Mouse (Mus musculus): ENCODE measurements around the gene Sh3bp2.

GRCm38 (mm10) chr5:34608226-34608625 is 82.6 kb downstream of the Sh3bp2 start:
- TF ChIP-seq CTCF (conservative IDR thresholded peaks at IDR 0.05; ENCODE audit: insufficient read depth, insufficient read length, low read depth, low read length) (no peak), POLR2A (IDR thresholded peaks at IDR 0.05; ENCODE audit: low read depth, low read length) (no peak)
